Mouse (Mus musculus) embryo, embryonic 10.5 days (tissue): Measurements from ENCODE around the gene Gpx1.
"Not testable (repeated sequence)": the region's sequence is repeated elsewhere in the genome, so short reads cannot be mapped to it uniquely, and the experiment has no call there.

Experiments used
- DNase-seq: peaks from one replicate; pipeline ENCODE4 v3.0.0-alpha.2; 2015; ENCODE audit warnings: low spot score

The Gpx1 gene

DNA sequence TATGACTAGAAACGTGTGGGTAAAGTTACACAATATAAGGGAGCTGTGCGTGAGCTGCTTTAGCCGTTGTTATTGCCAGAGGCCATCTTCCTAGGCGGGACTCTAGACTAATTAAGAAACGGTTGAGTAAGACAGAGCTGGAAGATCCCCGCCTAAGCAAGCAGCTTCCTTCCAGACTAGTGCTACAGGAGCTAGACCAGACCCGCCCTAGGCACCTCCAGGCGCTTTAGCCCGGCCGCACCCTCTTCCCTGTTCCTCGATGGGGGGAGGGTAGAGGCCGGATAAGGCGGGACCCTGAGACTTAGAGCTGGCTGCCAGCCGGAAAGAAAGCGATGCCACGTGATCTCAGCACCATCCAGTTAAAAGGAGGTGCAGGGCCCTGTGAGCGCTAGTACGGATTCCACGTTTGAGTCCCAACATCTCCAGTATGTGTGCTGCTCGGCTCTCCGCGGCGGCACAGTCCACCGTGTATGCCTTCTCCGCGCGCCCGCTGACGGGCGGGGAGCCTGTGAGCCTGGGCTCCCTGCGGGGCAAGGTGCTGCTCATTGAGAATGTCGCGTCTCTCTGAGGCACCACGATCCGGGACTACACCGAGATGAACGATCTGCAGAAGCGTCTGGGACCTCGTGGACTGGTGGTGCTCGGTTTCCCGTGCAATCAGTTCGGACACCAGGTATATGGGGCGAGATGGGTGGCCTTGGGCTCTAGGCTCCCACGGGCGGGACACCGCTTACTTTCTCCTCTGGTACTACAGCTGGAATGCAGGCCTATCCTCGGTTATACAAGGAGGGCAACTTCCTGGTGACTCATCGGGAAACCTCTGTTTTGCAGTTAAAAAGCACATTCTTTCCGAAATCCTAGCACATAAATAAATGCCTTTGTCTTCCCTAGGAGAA, at the start of gene Gpx1:
Gpx1 (plus strand) TSS at position 18 of the 896 bp plus-strand sequence.
- DNase-seq, result peak; percentile 96

DNA sequence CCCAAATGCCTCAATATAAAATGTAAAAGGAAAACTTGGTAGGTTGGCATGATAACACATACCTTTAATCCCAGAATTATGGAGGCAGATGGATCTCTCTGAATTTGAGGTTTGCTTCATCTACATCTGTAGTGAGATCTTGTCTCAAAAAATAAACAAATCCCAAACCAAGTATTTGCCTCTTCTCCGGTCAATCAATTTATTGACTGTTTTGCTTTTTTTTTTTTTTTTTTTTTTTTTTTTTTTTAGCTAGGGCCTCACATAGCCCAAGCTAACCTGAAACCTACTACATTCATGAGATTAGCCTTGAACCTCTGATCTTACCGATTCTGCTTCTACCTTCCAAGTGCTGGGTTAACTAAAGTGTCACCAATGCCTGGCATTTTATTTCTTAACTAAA, 49.4 kb upstream of the Gpx1 start:
- no peak for DNase-seq

DNA sequence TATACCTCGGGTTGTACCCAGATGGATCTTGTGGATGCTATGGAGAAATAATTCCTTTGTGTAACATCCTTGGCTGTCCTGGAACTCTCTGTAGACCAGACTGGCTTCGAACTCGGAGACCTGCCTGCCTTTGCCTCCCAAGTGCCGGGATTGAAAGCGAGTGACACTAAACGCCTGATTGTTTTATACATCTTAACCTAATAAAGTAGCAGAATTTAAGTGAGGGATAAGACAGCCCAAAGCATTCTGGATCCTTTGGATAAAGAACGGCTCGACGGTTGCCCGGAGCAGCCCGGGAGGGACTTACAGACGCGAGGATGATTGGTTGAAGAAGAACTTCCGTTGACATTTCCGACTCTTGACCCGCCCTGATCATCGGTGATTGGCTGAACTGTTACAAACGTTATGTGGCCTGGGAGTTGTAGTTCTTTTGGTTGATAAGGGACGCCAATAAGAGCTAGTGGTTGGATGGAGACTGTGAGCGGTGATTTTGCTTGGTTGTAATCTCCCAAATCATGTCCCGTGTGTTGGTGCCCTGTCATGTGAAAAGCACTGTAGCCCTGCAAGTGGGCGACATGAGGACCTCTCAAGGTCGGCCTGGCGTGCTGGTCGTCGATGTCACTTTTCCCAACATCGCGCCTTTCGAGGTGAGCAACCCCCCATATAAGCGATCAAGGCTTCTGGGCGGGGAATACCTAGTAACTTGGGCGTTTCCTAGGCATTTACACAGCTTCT, 48.5 kb upstream of the Gpx1 start, which contains the start of gene Nicn1:
Nicn1 (plus strand) TSS at position 414 of the 735 bp plus-strand sequence.
- peak; percentile 99 for DNase-seq

DNA sequence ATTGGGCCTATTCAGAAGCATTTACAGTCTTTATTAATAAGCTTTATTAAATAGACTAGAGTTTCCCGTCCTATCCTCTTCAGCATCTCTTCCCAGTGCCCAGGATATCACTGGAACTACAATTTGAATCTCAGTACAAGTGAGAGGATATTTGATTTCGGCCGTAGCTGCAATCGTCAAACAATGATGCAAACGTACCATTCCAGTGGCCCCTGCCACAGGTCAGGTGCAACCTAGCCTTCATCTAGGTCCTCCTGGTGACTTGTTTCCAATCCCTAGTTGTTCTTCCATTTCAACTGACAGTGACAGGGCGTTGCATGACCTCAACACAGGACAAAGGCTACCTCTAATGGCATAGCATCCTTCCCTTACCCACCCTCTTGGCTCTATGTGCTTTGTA, 47.9 kb upstream of the Gpx1 start:
- DNase-seq, result no peak

DNA sequence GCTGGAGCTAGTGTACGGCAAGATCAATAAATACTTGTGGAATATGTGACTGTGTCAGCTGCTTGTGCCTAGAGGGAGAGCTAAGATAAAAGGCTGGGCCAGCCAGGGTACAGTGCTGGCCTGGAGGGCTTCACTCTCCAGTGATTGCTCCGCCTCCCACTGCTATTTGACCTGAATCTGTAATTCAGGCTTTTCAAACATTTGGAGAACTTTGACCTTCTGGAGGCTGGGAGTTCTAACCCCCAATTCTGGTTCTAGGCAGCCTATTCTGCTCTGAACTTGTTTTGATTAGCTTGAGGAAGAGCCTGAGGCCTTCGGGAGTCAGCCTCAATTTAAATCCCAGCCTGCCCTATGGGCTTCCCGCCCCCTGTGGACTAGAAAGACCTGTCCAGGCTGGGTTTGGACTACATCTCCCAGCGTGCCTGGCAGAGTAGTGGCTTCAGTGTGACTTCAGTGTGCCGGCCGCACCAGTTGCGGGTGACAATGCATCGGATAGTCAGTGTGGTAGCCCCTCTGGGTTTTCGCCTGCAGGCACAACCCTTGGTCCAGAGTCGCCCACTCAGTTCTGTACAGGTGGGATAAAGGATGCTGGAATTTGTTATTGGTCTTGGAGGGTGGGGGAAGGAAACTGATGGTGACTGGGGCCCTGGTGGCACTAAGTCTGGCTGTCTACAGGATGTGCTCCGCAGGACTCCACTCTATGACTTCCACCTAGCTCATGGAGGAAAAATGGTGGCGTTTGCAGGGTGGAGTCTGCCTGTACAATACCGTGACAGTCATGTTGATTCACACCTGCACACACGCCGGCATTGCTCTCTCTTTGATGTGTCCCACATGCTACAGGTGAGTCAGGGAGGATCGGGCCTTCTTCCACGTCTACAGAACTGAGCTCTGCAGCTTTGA, 42.0 kb upstream of the Gpx1 start, which contains the start of gene Amt:
Amt (plus strand) TSS at position 401 of the 903 bp plus-strand sequence.
- DNase-seq, result peak; percentile 89

DNA sequence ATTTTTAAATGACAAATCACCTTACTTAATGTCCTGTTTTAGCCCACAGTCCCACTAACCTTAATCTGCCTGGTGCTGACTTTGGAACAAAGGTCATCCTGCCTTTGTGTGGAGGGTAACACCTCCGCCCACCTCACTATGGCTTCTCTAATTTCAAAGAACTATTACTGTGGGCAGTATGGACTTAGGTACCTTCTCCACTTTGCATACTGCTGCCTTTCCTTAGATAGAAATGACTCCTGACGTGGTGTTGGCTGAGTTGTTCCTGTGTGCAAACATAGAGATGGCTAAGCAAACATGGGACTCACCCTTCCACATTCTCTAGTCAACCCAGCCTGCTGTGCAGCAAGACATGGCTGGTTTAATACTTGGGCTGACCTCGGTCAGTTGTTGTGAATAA, 36.9 kb upstream of the Gpx1 start:
- no peak for DNase-seq

DNA sequence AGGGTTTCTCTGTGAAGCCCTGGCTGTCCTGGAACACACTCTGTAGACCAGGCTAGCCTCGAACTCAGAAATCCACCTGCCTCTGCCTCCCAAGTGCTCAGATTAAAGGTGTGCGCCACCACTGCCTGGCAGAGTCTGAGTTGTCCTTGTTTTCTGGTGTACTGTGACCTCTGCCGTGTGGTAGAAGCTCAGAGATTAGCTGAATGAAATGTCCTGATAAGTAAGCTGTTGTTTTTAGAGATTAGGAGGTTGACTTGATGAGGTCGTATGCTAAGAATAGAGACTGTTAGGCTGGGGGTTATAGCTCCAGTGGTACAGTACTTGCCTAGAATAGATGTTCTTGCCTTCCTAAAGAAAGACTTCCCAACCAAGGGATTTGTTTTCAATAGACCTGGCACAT, 34.0 kb upstream of the Gpx1 start:
- no peak for DNase-seq

DNA sequence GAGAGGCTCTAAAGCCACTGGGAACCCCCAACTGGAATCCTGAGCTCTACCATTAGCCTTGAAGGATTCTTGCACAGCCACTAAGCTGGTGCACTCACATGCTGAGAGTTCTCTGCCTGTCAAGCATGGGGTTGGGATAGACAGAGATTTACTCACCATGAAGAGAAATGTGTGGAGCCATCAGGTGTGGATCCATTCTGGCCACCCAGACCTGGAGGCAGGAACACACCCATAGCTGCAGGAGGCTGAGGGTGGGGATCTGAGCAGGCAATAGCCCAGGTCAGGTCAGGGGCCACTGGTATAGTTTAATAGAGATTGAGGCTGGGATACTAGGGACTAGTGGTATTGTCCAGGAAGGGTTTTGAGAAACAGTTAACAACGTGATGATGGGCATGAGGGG, 33.5 kb upstream of the Gpx1 start:
- no peak for DNase-seq

DNA sequence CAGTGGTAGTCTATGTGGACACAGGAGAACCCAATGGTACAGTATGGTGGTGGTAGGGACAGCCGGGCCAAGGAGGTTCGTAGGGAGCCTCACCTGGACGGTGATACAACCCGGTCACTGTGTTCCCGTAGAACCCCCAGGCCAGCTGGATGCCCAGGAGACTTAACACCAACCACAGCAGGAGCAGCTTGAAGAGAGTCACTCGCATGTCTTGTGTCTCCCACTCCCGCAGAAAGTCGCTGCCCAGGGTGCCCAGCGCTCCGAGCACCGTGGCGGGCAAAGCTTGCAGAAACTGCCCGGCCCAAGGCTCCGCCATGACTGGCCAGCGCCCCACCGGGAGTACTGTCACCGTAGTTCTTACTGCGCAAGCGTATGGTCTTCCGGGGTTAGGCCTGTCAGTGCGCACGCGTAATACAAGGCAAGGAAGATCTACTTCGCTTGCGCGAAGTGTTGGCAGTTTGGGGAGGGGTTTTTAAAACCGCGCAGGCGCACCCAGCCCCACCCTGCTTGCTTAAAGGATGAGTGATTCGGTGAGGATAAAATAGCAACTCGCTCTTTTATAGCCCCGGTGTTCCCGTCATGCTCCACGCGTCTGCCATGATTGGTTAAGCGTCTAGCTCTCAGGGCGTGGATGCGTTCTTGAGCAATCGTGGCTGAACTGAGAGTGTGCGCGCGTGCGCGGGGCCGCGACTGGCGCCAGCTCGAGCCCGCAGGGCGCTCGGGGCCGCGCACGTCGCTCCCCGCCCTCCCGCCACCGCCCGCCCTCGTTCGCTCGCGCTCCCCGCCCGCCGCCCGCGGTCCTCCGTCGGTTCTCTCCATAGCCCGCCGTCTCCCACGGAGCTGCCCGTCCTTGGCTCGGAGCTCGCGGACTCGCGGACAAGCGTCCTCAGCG, 32.8 kb upstream of the Gpx1 start, which contains the start of the genes Rhoa and Tcta:
Rhoa (plus strand) TSS at position 501 of the 892 bp plus-strand sequence.
Tcta (minus strand) TSS at position 532 of the 892 bp plus-strand sequence.
- DNase-seq, result peak; percentile 100

DNA sequence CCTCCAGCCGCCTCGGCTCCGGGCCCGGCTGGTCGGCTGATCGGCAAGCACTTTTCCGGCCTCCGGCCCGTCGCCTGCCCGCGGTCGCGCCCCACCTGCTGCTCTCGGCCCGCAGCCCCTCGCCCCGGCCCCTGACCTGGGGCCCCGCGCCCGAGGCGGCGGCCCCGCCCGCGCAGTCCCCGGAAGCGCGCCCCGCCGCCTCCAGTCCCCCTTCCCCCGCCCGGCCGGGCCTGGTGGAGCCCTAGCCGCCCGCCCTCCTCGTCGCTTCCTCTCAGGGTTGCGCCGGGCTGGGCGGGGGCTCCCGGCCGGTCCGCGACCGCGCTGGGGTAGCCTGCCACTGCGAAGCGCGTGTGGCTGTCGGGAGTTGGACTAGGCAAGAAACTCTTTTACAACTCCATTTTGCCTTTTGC, 32.1 kb upstream of the Gpx1 start:
- DNase-seq, result peak; percentile 88

DNA sequence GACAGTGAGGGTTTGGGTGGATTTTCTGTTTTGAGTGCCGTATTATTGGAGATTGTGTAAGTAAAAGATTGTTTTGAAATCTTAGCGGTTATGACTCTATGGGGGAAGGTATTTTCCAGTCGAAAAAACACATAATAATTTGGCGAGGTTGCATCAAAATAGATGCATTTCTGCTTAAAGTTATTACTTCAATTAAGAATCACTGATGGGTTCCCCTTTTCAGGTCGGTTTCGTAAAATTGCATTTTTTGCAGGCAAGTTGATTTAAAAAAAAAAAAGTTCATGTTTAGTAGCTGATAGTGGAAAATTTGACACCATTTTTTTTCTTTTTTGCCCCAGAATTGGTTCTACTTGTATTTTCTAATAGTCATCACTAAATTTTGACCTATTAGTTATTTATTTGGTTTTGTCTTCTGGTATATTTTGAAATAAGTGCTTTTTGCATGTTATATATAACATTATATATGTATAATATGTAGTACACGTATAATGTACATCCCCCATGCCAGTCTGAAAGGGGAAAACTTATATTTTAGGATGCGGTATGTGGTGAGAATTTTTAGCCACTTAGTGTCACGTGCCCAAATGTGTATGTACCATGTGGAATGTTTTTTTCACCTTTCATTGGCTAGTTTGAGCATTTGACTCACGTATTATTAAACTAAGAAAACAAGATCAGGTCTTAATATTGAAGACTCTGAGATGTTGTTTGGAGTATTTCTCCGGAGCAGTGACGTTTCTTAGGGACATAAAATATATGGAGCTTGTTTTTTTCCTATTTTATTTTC, 31.5 kb upstream of the Gpx1 start:
- DNase-seq, result no peak

DNA sequence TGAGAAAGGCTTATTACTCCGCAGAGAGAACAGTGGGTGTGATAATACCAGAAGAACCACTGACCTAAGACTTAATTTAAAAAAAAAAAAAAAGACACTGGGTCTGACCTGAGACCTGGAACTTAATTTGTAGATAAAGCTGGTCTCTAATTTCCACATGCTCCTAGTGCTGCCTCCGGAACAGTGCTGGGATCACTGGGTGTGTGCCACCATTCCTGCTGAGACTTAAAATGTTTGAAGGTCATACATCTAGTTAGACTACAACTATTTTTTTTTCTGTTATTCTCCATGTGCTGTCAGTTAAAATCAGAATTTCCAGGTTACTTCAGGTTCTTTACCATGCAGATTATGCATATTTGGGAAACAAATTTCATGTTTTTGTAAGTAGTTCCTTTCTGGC, 30.6 kb upstream of the Gpx1 start:
- no peak for DNase-seq

DNA sequence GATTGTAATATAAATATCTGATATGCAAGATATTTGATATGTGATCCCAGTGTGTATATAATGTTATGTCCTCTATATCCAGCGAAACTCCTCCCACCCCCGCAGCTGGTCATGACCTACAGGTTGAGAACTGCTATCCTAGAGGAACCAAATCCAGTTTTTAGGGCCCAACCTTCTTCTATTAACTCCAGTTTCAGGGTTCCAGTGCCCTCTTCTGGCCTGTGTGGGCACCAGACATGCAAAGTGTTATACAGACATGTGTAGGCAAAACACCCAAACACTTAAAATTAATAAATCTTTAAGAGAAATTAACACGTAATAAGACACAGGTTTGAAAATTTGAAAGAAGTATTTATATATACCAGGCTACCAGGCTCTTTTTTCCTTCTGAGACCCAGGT, 21.1 kb upstream of the Gpx1 start:
- DNase-seq, result no peak

DNA sequence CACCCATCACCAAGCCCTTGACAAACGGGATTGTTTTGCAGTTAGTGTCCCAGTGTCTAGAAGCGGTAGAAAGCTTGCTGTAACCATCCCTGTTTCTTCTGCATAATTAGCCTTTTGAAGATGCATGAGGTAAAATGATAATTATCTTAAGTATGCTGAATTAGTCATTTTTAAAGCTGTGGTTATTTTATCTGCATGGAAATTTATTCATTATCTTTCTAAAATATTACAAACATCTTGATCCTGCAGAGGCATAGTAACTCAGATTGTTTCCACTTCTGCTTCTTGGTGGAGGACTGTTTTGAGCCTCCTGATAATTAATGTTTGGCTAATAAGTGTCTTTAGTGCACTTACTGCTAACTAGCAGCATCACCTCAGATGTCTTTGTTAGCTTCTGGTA, 20.2 kb upstream of the Gpx1 start:
- DNase-seq, result no peak

DNA sequence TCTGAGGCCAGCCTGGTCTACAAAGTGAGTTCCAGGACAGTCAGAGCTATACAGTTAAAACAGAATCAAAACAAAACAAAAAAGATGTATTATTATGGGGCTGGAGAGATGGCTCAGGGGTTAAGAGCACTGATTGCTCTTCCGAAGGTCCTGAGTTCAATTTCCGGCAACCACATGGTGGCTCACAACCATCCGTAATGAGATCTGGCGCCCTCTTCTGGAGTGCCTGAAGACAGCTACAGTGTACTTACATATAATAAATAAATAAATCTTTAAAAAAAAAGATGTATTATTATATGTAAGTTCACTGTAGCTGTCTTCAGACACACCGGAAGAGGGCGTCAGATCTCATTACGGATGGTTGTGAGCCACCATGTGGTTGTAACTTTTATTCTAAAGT, 16.6 kb upstream of the Gpx1 start:
- not testable (repeated sequence) for DNase-seq

DNA sequence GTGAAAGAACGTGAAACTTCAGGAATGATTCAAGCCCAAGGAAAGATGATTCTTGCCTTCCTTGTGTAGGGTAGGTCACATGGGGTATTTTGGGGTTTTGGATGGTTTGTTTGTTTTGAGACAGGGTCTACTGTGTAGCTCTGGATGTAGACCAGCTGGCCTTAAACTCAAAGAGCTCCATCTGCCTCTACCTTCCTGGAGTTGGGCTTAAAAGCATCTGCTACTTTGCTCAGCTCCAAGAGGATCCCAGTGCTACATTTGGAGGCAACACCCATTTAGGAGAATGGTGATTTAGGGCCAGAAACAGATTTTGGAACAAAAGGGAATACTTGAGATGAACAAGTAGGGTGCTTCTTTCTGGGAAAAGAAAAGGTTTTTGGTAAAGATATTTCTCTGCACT, 13.9 kb upstream of the Gpx1 start:
- no peak for DNase-seq

DNA sequence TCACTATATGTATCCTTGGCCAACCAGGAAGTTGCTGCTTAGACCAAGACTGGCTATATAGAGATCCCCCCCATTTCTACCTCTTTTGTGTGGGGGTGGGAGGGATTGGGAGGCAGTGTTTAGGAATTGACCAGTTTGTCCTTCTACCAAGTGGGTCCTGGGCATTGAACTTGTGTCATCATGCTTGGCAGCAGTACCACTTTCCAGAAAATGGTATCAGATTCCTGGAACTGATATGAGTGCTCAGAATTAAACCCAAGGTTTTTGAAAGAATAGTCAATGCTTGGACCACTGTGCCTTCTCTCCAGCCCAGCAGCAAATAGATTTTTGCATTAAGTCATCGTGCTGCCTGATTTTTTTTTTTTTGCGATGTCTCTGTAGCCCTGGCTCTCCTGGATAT, 12.9 kb upstream of the Gpx1 start:
- no peak for DNase-seq

DNA sequence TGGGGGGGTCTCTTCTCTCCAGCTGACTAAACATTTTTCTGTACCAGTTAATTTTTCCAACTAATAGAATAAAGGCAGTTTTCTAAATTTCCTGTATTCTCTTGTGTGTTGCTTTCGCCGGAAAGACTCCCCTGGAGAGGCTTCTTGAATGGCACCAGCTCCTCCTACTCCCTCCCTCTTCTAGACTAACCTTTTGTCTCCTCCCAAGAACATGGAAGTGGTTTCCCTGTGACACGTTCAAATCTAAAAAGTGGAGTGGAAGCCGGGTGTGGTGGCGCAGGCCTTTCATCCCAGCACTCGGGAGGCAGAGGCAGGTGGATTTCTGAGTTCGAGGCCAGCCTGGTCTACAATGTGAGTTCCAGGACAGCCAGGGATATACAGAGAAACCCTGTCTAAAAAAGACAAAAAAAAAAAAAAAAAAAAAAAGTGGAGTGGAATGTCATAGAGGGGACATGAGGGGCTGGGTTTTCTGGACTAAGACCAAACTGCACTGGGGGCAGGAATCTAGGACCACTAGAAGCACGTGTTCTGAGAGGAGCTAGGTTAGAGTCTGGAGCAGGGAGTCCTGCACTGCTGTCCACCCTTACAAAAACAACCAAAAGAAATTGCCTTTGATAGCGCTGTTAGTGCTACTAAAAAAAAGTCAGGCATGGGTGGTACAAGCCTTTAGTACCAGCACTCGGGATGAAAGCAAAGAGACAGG, 704 bp upstream of the Gpx1 start:
- no peak for DNase-seq

DNA sequence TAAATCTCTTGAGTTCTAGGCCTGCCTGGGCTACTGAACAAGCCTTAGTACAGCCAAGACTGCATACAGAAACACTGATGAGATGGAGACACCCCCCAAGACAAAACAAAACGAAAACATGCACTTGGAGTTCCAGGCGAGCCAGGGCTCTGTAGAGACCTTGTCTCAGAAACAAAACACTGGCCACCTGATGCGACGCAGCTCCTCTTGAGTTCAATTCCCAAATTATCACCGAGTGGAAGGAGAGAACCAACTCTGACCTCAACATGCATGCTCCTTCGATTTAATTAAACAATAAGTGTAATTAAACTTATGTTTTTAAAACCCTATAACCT, 185 bp upstream of the Gpx1 start:
- DNase-seq, result peak; percentile 64

DNA sequence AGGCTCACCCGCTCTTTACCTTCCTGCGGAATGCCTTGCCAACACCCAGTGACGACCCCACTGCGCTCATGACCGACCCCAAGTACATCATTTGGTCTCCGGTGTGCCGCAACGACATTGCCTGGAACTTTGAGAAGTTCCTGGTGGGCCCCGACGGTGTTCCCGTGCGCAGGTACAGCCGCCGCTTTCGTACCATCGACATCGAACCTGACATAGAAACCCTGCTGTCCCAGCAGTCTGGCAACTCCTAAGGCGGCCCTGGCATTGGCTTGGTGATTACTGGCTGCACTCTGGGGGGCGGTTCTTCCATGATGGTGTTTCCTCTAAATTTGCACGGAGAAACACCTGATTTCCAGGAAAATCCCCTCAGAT, 1.2 kb downstream of the Gpx1 start:
- peak; percentile 6 for DNase-seq
